Mouse (Mus musculus) cerebellum, adult 2 months (tissue): ENCODE measurements around the gene Olfr51. TPM values are rescaled to one million over a fixed set of nuclear protein-coding genes. Genes with fewer than 3 reads are reported as not detected.

Experiments
- DNase-seq, 2 experiments: peaks; one replicate each; pipeline ENCODE4 v3.0.0; 2021
- H3K27ac ChIP-seq: fragments of 200-500 bp; 2 replicates; pipeline ENCODE4 v1.5.1; 2012; ENCODE audit warnings: low read length, control low read depth, inconsistent platforms; ENCODE audit not compliant: insufficient read depth
- H3K27me3 ChIP-seq: fragments of 200-500 bp; 2 replicates; pipeline ENCODE4 v1.6.1; 2012; ENCODE audit warnings: inconsistent platforms, mild to moderate bottlenecking, low read length, moderate library complexity; ENCODE audit not compliant: control insufficient read depth, insufficient read depth
- H3K4me1 ChIP-seq: fragments of 200-500 bp; 2 replicates; pipeline ENCODE4 v1.6.1; 2011; ENCODE audit warnings: low read length; ENCODE audit not compliant: control insufficient read depth, insufficient read depth
- H3K4me3 ChIP-seq: fragments of 200-500 bp; replicated peaks from 2 replicates; pipeline ENCODE3; 2011; ENCODE audit warnings: mild to moderate bottlenecking, low read depth, low read length, control low read depth; ENCODE audit not compliant: insufficient read depth
- CTCF ChIP-seq: fragments of 200-500 bp; IDR thresholded peaks from 2 replicates; pipeline ENCODE4 v1.5.1; 2011; ENCODE audit warnings: low read depth, mild to moderate bottlenecking, control low read depth, low read length, moderate library complexity, borderline replicate concordance; ENCODE audit not compliant: insufficient read depth
- POLR2A ChIP-seq: fragments of 200-500 bp; IDR thresholded peaks from 2 replicates; pipeline ENCODE4 v1.6.1; 2011; ENCODE audit warnings: low read length, control low read depth, borderline replicate concordance; ENCODE audit not compliant: insufficient read depth
- WGBS: fragments of 180-500 bp; shearing (Covaris S2); methylation state at CpG from one replicate; pipeline ENCODE4 v1.1.7; 2018; 5-methylcytosine and 5-hydroxymethylcytosine counted together
- polyA plus RNA-seq: library from polyadenylated mRNA; depleted of rRNA; stranded (reverse); fragments of >200 nt; gene quantifications from 2 replicates; pipeline ENCODE4 v1.2.3, GENCODE M21; 2012; rRNA removed

Olfr51 gene
- polyA plus RNA-seq: not detected in 2 replicates

DNA sequence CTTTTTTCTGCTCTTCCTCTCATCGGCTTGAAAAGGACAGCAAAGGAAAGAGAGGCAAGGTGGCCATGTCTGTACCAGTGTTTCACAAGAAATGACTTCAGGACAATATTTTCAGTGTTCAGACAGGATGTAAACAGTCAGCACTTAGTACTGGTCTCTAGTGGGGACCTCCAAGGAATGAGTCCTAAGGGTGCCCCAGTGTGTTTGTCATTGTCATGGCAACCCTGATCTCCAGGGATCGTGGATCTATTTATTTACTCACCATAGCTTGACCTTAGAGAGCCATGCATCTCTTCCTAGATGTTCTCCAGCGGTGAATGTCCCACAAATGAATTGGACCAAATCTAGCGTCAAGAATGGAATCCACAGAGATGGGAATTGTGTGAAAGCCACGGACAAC is at the start of gene Olfr51:
Gene Olfr51 (plus strand): TSS at position 301 of the 400 bp plus-strand sequence.
- Histone ChIP-seq H3K27ac (no peak within 1 kb of the TSS), H3K4me3 (no peak within 1 kb of the TSS), H3K4me1 (no peaks in the 10 kb centered on the region), H3K27me3 (no peaks in the 10 kb centered on the region; the same call in 1 of the 2 replicates)
- 78% methylated on average over 5 of the region's 5 CpGs for WGBS
- TF ChIP-seq CTCF (no peak), POLR2A (no peak)
- no peak for DNase-seq

DNA sequence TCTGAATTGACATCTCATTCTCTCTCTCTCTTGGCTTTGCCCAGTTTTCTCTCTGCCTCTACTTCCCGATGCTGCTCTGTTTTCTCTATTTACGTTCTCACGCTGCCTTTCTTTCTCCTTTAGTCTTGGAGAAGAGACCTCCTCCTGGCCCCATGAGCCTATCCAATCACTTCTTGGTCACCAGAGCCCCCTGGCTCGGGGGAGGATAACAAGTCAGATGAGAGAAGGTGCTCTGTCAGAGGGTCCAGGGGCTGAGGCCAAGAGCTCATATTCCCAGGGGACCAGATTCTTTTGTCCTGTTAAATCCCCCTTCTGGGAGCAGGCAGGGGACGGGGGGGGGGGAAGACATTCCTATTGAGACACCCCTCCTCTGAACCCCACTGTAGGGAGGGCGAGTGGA is 49.7 kb upstream of the Olfr51 start, which contains the start of gene Prop1:
Gene Prop1 (minus strand): TSS at position 101 of the 400 bp plus-strand sequence.
- TF ChIP-seq POLR2A: no peak
- no peak for TF ChIP-seq CTCF
- no peak for DNase-seq
- no peak within 1 kb of the TSS for H3K27ac ChIP-seq
- WGBS: 66% methylated on average over 6 of the region's 6 CpGs
- no peak within 1 kb of the TSS for H3K4me3 ChIP-seq
- no peaks in the 10 kb centered on the region for H3K4me1 ChIP-seq
- no peaks in the 10 kb centered on the region for H3K27me3 ChIP-seq

DNA sequence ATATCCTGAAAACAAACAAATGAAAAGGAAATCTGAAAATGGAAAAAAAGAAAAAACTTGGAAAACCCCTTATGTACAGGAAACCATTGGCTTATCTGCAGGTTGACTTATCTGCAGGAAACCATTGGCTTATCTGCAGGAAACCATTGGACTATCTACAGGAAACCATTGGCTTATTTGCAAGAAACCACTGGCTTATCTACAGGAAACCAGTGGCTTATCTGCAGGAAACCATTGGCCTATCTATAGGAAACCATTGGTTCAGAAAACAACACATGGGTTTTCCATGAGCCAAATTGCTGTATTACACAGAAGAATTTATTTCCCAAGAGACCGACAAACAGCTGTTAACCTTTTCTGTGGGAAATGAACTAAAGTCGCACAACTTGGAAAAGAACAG is 38.5 kb upstream of the Olfr51 start:
- Histone ChIP-seq H3K4me3 (no peak overlapping the region), H3K27ac (no peak overlapping the region), H3K27me3 (no peaks in the 10 kb centered on the region), H3K4me1 (no peaks in the 10 kb centered on the region)
- 71% methylated on average over 2 of the region's 2 CpGs for WGBS
- DNase-seq: no peak
- TF ChIP-seq CTCF (no peak), POLR2A (no peak)

DNA sequence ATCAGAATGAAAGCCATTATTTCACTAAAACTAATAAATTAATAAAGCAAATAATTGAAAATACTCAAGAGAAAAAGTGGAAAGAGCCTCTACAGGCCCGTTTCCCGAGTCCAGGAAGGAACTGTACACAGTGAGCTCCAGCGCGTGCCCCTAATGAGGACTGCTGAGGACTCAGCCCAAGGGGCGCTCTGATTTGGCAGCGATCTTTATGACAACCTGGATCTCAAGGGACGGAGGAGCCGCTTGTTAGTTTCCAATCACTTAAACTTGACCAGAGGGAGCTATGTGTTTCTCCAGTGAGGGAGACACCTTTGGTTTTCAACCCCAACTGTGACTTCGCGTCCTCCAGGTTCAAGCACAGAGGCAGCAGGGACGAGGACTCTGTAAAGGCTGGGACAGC is 37.2 kb upstream of the Olfr51 start, which contains the start of gene Olfr1378:
Gene Olfr1378 (plus strand): TSS at position 301 of the 400 bp plus-strand sequence.
- H3K27me3 ChIP-seq: no peaks in the 10 kb centered on the region
- DNase-seq: no peak
- H3K27ac ChIP-seq: no peak within 1 kb of the TSS
- no peak for TF ChIP-seq POLR2A
- TF ChIP-seq CTCF: no peak
- WGBS: 84% methylated on average over 11 of the region's 11 CpGs
- H3K4me1 ChIP-seq: no peaks in the 10 kb centered on the region
- H3K4me3 ChIP-seq: no peak within 1 kb of the TSS

DNA sequence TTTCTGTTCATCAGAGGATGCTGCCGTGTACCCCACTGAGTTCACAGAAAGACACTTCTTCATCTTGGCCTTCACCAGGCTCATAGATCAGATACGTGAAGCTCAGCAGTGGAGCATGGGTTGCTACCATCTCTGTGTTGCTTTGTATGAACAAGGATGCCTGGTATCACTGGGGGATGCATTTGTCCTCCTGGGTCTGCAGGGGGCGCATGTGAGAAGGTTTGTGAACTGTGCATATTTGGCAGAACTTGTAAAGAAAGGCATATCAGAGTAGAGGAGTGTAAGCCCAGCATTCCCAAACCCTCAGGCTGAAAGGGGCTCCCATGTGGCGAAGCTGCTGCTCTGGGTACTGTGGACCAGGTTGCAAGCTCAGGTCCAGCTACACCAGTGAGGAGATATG is 26.2 kb upstream of the Olfr51 start:
- Histone ChIP-seq H3K4me1 (no peaks in the 10 kb centered on the region), H3K27me3 (no peaks in the 10 kb centered on the region), H3K4me3 (no peak overlapping the region), H3K27ac (no peak overlapping the region)
- no peak for TF ChIP-seq POLR2A
- no peak for TF ChIP-seq CTCF
- DNase-seq: no peak
- WGBS: 58% methylated on average over 4 of the region's 4 CpGs

DNA sequence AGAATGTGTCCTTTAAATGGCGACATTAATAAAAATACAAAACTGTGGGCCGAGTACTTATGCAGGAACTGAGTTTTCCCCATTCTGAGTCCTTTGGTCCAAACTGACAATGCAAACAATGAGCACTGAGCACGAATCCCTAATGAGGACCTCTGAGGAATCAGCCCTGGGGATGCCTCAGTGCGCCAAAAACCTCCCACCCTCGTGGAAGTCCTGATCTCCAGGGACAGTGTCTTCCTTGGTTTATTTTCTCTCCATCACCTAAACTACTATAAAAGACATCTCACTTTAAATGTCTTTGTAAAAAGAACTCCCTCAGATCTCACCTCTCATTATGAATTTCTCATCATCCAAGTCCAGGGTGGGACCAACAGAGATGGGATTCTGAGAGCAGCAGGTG is 21.7 kb upstream of the Olfr51 start, which contains the start of gene Olfr1377:
Gene Olfr1377 (plus strand): TSS at position 301 of the 400 bp plus-strand sequence.
- H3K4me1 ChIP-seq: no peaks in the 10 kb centered on the region
- H3K27me3 ChIP-seq: no peaks in the 10 kb centered on the region
- H3K4me3 ChIP-seq: no peak within 1 kb of the TSS
- no peak for DNase-seq
- WGBS: 52% methylated on average over 5 of the region's 5 CpGs
- H3K27ac ChIP-seq: no peak within 1 kb of the TSS
- TF ChIP-seq POLR2A (no peak), CTCF (no peak)

DNA sequence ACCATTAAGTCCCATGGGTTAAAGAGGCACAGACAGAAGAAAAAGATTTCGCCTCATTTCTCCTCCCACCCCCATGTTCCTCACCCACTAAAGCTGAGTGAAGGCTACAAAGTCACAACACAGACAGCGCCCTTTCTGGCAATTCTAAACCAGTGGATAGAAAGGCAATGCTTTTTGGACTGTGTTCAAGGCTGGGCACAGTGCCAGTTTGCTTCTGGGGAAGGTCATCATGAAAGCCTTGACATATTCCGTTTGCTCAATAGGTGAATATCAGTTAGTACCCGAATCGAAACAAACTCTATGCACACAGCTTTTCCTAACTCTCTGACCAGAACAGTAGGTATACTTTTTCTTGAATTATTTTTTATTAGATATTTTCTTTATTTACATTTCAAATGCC is 8.4 kb downstream of the Olfr51 start:
- WGBS: 18% methylated on average over 5 of the region's 5 CpGs
- Histone ChIP-seq H3K4me3 (no peak overlapping the region), H3K27me3 (no peaks in the 10 kb centered on the region), H3K27ac (no peak overlapping the region), H3K4me1 (no peaks in the 10 kb centered on the region)
- no peak for TF ChIP-seq CTCF
- no peak for TF ChIP-seq POLR2A
- no peak for DNase-seq

DNA sequence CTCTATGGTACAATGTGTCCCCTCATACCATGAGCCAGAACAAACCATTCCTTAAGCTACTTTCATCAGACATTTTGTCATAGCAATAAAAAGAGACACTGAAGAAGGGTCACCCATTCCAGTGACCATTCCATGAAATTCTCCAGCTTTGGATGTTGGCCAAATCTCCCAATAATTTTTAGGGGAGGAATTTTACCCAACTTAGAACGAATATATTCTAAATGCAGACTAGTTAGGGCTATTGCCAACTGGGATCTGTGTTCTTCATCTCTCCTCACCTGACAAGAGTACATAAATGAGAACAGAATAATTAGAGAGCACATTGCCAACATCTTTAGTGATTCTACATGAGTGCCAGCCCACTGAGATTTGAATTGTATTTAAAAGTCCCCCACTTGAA is 10.5 kb downstream of the Olfr51 start, which contains the start of gene Olfr54:
Gene Olfr54 (plus strand): TSS at position 301 of the 400 bp plus-strand sequence.
- no peak within 1 kb of the TSS for H3K27ac ChIP-seq
- 24% methylated on average over 1 of the region's 1 CpGs for WGBS
- DNase-seq: no peak
- H3K4me3 ChIP-seq: no peak within 1 kb of the TSS
- no peaks in the 10 kb centered on the region for H3K27me3 ChIP-seq
- TF ChIP-seq CTCF: no peak
- no peaks in the 10 kb centered on the region for H3K4me1 ChIP-seq
